Comparison of ENCODE assay signal across 13 mouse cellular contexts in the genomic region with DNA sequence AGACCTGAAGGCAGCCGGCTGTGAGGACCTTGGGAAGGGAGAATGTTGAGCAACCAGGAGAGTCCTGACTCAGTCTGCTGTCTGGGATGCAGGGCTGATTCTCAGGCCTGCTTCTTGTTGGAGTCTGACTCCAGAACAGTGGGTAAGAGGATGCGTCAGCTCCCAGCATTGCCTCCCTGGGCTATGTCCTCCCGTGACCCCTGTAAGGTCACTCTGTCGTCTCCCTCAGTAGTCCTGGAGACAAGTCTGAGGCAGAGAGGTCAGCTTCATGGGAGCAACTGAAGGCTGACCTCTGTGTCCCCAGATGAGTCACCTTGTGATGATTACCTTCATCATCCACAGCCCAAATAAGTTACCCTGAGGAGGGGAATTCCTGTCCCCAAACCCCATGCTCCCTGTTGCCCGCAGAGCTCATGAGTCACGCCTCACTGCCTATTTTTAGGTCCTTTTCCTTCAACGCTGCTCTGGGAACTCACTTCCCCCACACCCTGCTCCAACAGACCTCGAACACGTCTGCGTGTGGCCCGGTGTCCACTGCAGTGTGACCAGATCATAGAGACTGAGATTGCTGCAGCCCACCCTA.
DNase-seq lines count a peak whose midpoint lies in the region; ATAC-seq and TF ChIP-seq lines count a peak whose summit lies in the region.
"Had no signal": no experiment of that assay in that cellular context is flagged by ENCODE, and none has a peak within 500 bp of the region (broad histone marks: within the 10 kb centered on the region; RNA-seq: fewer than 3 reads in every experiment).

No protein-coding gene starts in this region.

- DNase-seq in kidney, postnatal 0 days (ENCODE audit: low spot score): no peak
- DNase-seq in kidney, postnatal 36 days: no peak
- peak; percentile 32 to 48 for DNase-seq in adrenal gland, adult 18-20 months (ENCODE audit: low spot score in 2 of 2)
- peak; percentile 48 for DNase-seq in heart, adult 8-10 months (ENCODE audit: low spot score)
- no peak for DNase-seq in layer of hippocampus, adult 9-10 months (ENCODE audit: low spot score)
- no peak for DNase-seq in urinary bladder, adult 18-20 months (ENCODE audit: low spot score in 2 of 2)
- DNase-seq: cerebellum, postnatal 14 days; lung, postnatal 14 days; right cerebral cortex, postnatal 25 days had no signal

- H3K4me1 ChIP-seq in kidney, postnatal 0 days (replicated peaks; ENCODE audit: insufficient read depth, low read length): 0 out of 2 replicates have a peak, but pooled peaks cover 9% of the 10 kb centered on the region
- H3K4me1 ChIP-seq in intestine, embryonic 15.5 days (replicated peaks): no peaks in the 10 kb centered on the region

- H3K9ac ChIP-seq in kidney, postnatal 0 days (ENCODE audit: low read depth, low read length): no peak overlapping the region
- no peak overlapping the region for H3K9ac ChIP-seq in intestine, embryonic 15.5 days
- H3K9ac ChIP-seq: embryonic facial prominence, embryonic 15.5 days; hindbrain, embryonic 14.5 days had no signal

- H3K36me3 ChIP-seq in kidney, postnatal 0 days (ENCODE audit: insufficient read depth, low read length): no peaks in the 10 kb centered on the region
- no peaks in the 10 kb centered on the region for H3K36me3 ChIP-seq in myocyte (ENCODE audit: control insufficient read depth, insufficient read depth)
- H3K36me3 ChIP-seq in intestine, embryonic 15.5 days: no peaks in the 10 kb centered on the region
- H3K36me3 ChIP-seq: embryonic facial prominence, embryonic 15.5 days had no signal

- H3K9me3 ChIP-seq in kidney, postnatal 0 days (replicated peaks; ENCODE audit: low read length): no peaks in the 10 kb centered on the region
- H3K9me3 ChIP-seq in intestine, embryonic 15.5 days: no peaks in the 10 kb centered on the region
- H3K9me3 ChIP-seq: embryonic facial prominence, embryonic 15.5 days had no signal

- no peak for TF ChIP-seq CTCF in kidney, postnatal 0 days (IDR thresholded peaks at IDR 0.05; ENCODE audit: low read depth)

- no peak overlapping the region for H3K4me3 ChIP-seq in kidney, postnatal 0 days (replicated peaks; ENCODE audit: low read depth, low read length)
- H3K4me3 ChIP-seq in myocyte: no peak overlapping the region
- no peak overlapping the region for H3K4me3 ChIP-seq in intestine, embryonic 15.5 days (replicated peaks)
- H3K4me3 ChIP-seq: embryonic facial prominence, embryonic 15.5 days had no signal

- peak; percentile 15; the same call in 1 of the 2 replicates for ATAC-seq in kidney, postnatal 0 days (replicated peaks; ENCODE audit: low FRiP score, low read depth)
- ATAC-seq in intestine, embryonic 15.5 days: no peak

- H3K27me3 ChIP-seq in kidney, postnatal 0 days (ENCODE audit: insufficient read depth, low read length): no peaks in the 10 kb centered on the region
- no peaks in the 10 kb centered on the region for H3K27me3 ChIP-seq in myocyte (ENCODE audit: control insufficient read depth, insufficient read depth, insufficient read length)
- no peaks in the 10 kb centered on the region for H3K27me3 ChIP-seq in intestine, embryonic 15.5 days (replicated peaks)
- H3K27me3 ChIP-seq: embryonic facial prominence, embryonic 15.5 days had no signal

- no peak for TF ChIP-seq POLR2A in myocyte (IDR thresholded peaks at IDR 0.05; ENCODE audit: insufficient read length, low read depth)

- no peak overlapping the region for H3K27ac ChIP-seq in kidney, postnatal 0 days
- H3K27ac ChIP-seq in intestine, embryonic 15.5 days: no peak overlapping the region
- H3K27ac ChIP-seq: embryonic facial prominence, embryonic 15.5 days; hindbrain, embryonic 14.5 days had no signal

- 30% methylated on average over 11 of the region's 11 CpGs for WGBS in kidney, postnatal 0 days
- 62% methylated on average over 11 of the region's 11 CpGs for WGBS in intestine, embryonic 15.5 days

- H3ac ChIP-seq in myocyte (ENCODE audit: control insufficient read depth, insufficient read length): no peak overlapping the region

- H3K4me2 ChIP-seq in kidney, postnatal 0 days (ENCODE audit: low read length): no peak overlapping the region
- peak overlapping the region; percentile 45 for H3K4me2 ChIP-seq in myocyte (ENCODE audit: low read depth)
- no peak overlapping the region for H3K4me2 ChIP-seq in intestine, embryonic 15.5 days (replicated peaks)
- H3K4me2 ChIP-seq: embryonic facial prominence, embryonic 15.5 days; hindbrain, embryonic 14.5 days had no signal

- H3K79me2 ChIP-seq in myocyte (ENCODE audit: control insufficient read depth, insufficient read depth): no peaks in the 10 kb centered on the region

TF ChIP-seq in myocyte, 11 proteins besides CTCF, POLR2A, EP300 and RAD21:
- TF ChIP-seq MYOG (IDR thresholded peaks at IDR 0.05; ENCODE audit: control insufficient read depth in 1 of 3, insufficient read depth in 1 of 3, insufficient read length in 2 of 3, low read depth in 2 of 3) (peak in 1 of 3 experiments; percentile 38), MYOD1 (IDR thresholded peaks at IDR 0.05; ENCODE audit: control insufficient read depth in 1 of 3, insufficient read length in 2 of 3, low read depth in 2 of 3) (peak in 1 of 3 experiments; percentile 31), CEBPB (IDR thresholded peaks at IDR 0.05; ENCODE audit: insufficient read depth, poor library complexity, severe bottlenecking) (peak; percentile 80), POLR2AphosphoS2 (IDR thresholded peaks at IDR 0.05; ENCODE audit: insufficient read length, low read depth) (no peak), TCF3 (IDR thresholded peaks at IDR 0.05; ENCODE audit: insufficient read length, low read depth) (no peak), MAX (IDR thresholded peaks at IDR 0.05; ENCODE audit: low read depth) (peak; percentile 5)

Comparison
In these comparisons a context has a peak if more than half of its experiments do, and no peak if none do; other contexts are left out.
1. DNase-seq: peak in adrenal gland, adult 18-20 months (2 of 2) and heart, adult 8-10 months (single experiment); none in kidney, postnatal 0 days (single experiment), kidney, postnatal 36 days (0 of 2), layer of hippocampus, adult 9-10 months (single experiment) and urinary bladder, adult 18-20 months (0 of 2).